In the genomic region with DNA sequence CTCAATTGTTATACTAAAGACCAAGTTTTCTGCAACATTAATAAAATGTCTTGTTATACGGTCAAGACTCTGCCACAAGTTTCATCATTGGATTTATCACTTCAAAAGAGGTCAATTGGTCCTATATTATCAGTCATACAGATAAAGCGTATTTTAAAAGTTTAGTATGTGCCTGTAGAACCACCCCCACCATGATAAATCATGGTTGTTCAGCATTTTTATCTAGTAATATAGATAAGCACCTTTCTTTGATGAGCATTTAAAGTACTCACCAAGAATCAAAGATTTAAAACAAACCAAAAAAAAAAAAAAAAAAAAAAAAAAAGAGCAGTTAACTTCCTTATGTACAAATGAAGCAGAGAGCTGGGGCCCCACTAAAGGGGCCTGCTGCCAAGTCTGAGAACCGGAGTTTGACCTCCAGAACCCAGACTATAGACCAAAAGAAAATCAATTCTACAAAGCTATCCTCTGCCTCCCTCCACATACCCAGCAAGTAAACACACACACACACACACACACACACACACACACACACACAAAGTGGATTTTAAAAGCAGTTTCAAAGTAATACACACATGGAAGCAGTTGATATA, we compare ENCODE assay signal across 29 mouse cellular contexts. TPM values are rescaled to one million over a fixed set of nuclear protein-coding genes. Genes with fewer than 3 reads are reported as not detected.
DNase-seq lines count a peak whose midpoint lies in the region; ATAC-seq and TF ChIP-seq lines count a peak whose summit lies in the region.
"Had no signal": no experiment of that assay in that cellular context is flagged by ENCODE, and none has a peak within 500 bp of the region (broad histone marks: within the 10 kb centered on the region; RNA-seq: fewer than 3 reads in every experiment).

No protein-coding gene starts in this region.

- dilution Hi-C loops in CH12.LX (cut with MboI; ENCODE audit: extremely low pct_ligation_motif_present, extremely low pct_unique_long_range_greater_than_20kb, low sequenced_read_pairs), result no loop called here

- 52% methylated on average over 3 of the region's 3 CpGs for WGBS in intestine, embryonic 15.5 days
- 32% methylated on average over 3 of the region's 3 CpGs for WGBS in liver, embryonic 16.5 days (ENCODE audit: insufficient replicate concordance)
- WGBS in heart, embryonic 10.5 days, result 67% methylated on average over 3 of the region's 3 CpGs

- no peaks in the 10 kb centered on the region for H3K79me2 ChIP-seq in CH12.LX (replicated peaks; ENCODE audit: control insufficient read depth, extremely low read depth, insufficient read depth, poor library complexity, severe bottlenecking)

- peak; percentile 2 for DNase-seq in embryo, embryonic 11 days
- no peak for DNase-seq in embryo, embryonic 10 days (ENCODE audit: low spot score)
- no peak for DNase-seq in CH12.LX (ENCODE audit: extremely low read depth)
- no peak for DNase-seq in heart, embryonic 10.5 days (ENCODE audit: low spot score)
- no peak for DNase-seq in lung, postnatal 10 days
- DNase-seq in lung, postnatal 4 days, result no peak
- DNase-seq: adrenal gland, postnatal 14 days; cerebellum, adult 11 months; cerebellum, adult 9-11 months; gastrocnemius, postnatal 10 days; heart, postnatal 36 days; kidney, adult 8-10 months; kidney, postnatal 10 days; layer of hippocampus, postnatal 36 days; lung, adult 2 months; lung, postnatal 36 days had no signal

- TF ChIP-seq POLR2A in CH12.LX (IDR thresholded peaks at IDR 0.05; ENCODE audit: low read depth, low read length), result no peak

- in situ Hi-C loops in CH12.LX (cut with MboI; ENCODE audit: low pct_ligation_motif_present, low pct_unique_long_range_greater_than_20kb, low sequenced_read_pairs), result no loop called here

- ATAC-seq in intestine, embryonic 15.5 days, result peak; percentile 95
- peak; percentile 73 for ATAC-seq in liver, embryonic 16.5 days (ENCODE audit: low read depth)
- ATAC-seq: activated CD4-positive, CD25-positive, alpha-beta regulatory T cell, adult 4 months; forebrain, embryonic 13.5 days; hindbrain, postnatal 0 days; midbrain, embryonic 13.5 days had no signal

- no peak overlapping the region for H3K9ac ChIP-seq in CH12.LX (ENCODE audit: insufficient read depth, low read depth)
- no peak overlapping the region for H3K9ac ChIP-seq in intestine, embryonic 15.5 days
- H3K9ac ChIP-seq in liver, embryonic 16.5 days (ENCODE audit: low read depth, low read length), result no peak overlapping the region
- H3K9ac ChIP-seq: embryonic facial prominence, embryonic 15.5 days; forebrain, embryonic 13.5 days; hindbrain, embryonic 12.5 days; limb, embryonic 15.5 days; midbrain, embryonic 13.5 days; neural tube, embryonic 13.5 days had no signal

- H3K4me1 ChIP-seq in CH12.LX (ENCODE audit: control insufficient read depth in 1 of 2, insufficient read depth in 2 of 2), result no peaks in the 10 kb centered on the region
- H3K4me1 ChIP-seq in intestine, embryonic 15.5 days (replicated peaks), result no peaks in the 10 kb centered on the region
- H3K4me1 ChIP-seq in liver, embryonic 16.5 days (ENCODE audit: control insufficient read depth, low read depth, low read length), result no peaks in the 10 kb centered on the region
- no peaks in the 10 kb centered on the region for H3K4me1 ChIP-seq in heart, embryonic 10.5 days
- H3K4me1 ChIP-seq: embryonic facial prominence, embryonic 10.5 days; embryonic facial prominence, embryonic 15.5 days; forebrain, embryonic 13.5 days; hindbrain, embryonic 12.5 days; limb, embryonic 10.5 days; limb, embryonic 15.5 days; midbrain, embryonic 13.5 days; neural tube, embryonic 13.5 days had no signal

- no peaks in the 10 kb centered on the region for H3K27me3 ChIP-seq in CH12.LX (replicated peaks)
- no peaks in the 10 kb centered on the region for H3K27me3 ChIP-seq in intestine, embryonic 15.5 days (replicated peaks)
- H3K27me3 ChIP-seq in liver, embryonic 16.5 days (ENCODE audit: control insufficient read depth, insufficient read depth, low read depth, low read length), result no peaks in the 10 kb centered on the region
- no peaks in the 10 kb centered on the region for H3K27me3 ChIP-seq in heart, embryonic 10.5 days (ENCODE audit: insufficient read depth, poor library complexity, severe bottlenecking)
- H3K27me3 ChIP-seq: embryonic facial prominence, embryonic 15.5 days; forebrain, embryonic 13.5 days; hindbrain, embryonic 12.5 days; limb, embryonic 15.5 days; midbrain, embryonic 13.5 days; neural tube, embryonic 13.5 days had no signal

- no peak overlapping the region for H3K27ac ChIP-seq in CH12.LX (ENCODE audit: insufficient read depth, low read depth)
- no peak overlapping the region for H3K27ac ChIP-seq in intestine, embryonic 15.5 days
- no peak overlapping the region for H3K27ac ChIP-seq in liver, embryonic 16.5 days (ENCODE audit: low read length)
- no peak overlapping the region for H3K27ac ChIP-seq in heart, embryonic 10.5 days
- H3K27ac ChIP-seq: embryonic facial prominence, embryonic 10.5 days; embryonic facial prominence, embryonic 15.5 days; forebrain, embryonic 13.5 days; hindbrain, embryonic 12.5 days; hindbrain, postnatal 0 days; limb, embryonic 10.5 days; limb, embryonic 15.5 days; midbrain, embryonic 13.5 days; neural tube, embryonic 13.5 days had no signal

- no peak for TF ChIP-seq EP300 in CH12.LX (IDR thresholded peaks at IDR 0.05; ENCODE audit: low read length)

- no peak overlapping the region for H3K4me2 ChIP-seq in CH12.LX (ENCODE audit: insufficient read depth, low read depth, poor library complexity, severe bottlenecking)
- no peak overlapping the region for H3K4me2 ChIP-seq in intestine, embryonic 15.5 days (replicated peaks)
- no peak overlapping the region for H3K4me2 ChIP-seq in liver, embryonic 16.5 days (ENCODE audit: low read depth, low read length)
- H3K4me2 ChIP-seq: embryonic facial prominence, embryonic 15.5 days; forebrain, embryonic 13.5 days; heart, embryonic 11.5 days; hindbrain, embryonic 12.5 days; limb, embryonic 15.5 days; midbrain, embryonic 13.5 days; neural tube, embryonic 13.5 days had no signal

- H3K4me3 ChIP-seq in CH12.LX (replicated peaks in 1 of 3; ENCODE audit: low read depth in 2 of 3, low read length in 2 of 3, poor library complexity in 1 of 3), result no peak overlapping the region
- H3K4me3 ChIP-seq in intestine, embryonic 15.5 days (replicated peaks), result no peak overlapping the region
- no peak overlapping the region for H3K4me3 ChIP-seq in liver, embryonic 16.5 days (ENCODE audit: low read depth, low read length)
- no peak overlapping the region for H3K4me3 ChIP-seq in heart, embryonic 10.5 days
- H3K4me3 ChIP-seq: embryonic facial prominence, embryonic 10.5 days; embryonic facial prominence, embryonic 15.5 days; forebrain, embryonic 13.5 days; hindbrain, embryonic 12.5 days; limb, embryonic 10.5 days; limb, embryonic 15.5 days; midbrain, embryonic 13.5 days; neural tube, embryonic 13.5 days had no signal

- no peaks in the 10 kb centered on the region for H3K9me3 ChIP-seq in CH12.LX (replicated peaks; ENCODE audit: low read length)
- H3K9me3 ChIP-seq in intestine, embryonic 15.5 days, result no peaks in the 10 kb centered on the region
- H3K9me3 ChIP-seq in liver, embryonic 16.5 days (replicated peaks; ENCODE audit: control insufficient read depth, low read length), result no peaks in the 10 kb centered on the region
- H3K9me3 ChIP-seq in heart, embryonic 10.5 days, result no peaks in the 10 kb centered on the region
- H3K9me3 ChIP-seq: embryonic facial prominence, embryonic 10.5 days; embryonic facial prominence, embryonic 15.5 days; forebrain, embryonic 13.5 days; hindbrain, embryonic 12.5 days; limb, embryonic 10.5 days; limb, embryonic 15.5 days; midbrain, embryonic 13.5 days; neural tube, embryonic 13.5 days had no signal

- H3K36me3 ChIP-seq in CH12.LX (replicated peaks in 1 of 2; ENCODE audit: control insufficient read depth in 1 of 2, insufficient read depth in 1 of 2, low read length in 1 of 2), result peaks cover 3 to 4% of the 10 kb centered on the region in 2 experiments
- H3K36me3 ChIP-seq in intestine, embryonic 15.5 days, result no peaks in the 10 kb centered on the region
- no peaks in the 10 kb centered on the region for H3K36me3 ChIP-seq in liver, embryonic 16.5 days (ENCODE audit: control insufficient read depth, insufficient read depth)
- H3K36me3 ChIP-seq in heart, embryonic 10.5 days, result peaks cover 5% of the 10 kb centered on the region; the same call in 1 of the 2 replicates
- H3K36me3 ChIP-seq: embryonic facial prominence, embryonic 15.5 days; hindbrain, embryonic 12.5 days; limb, embryonic 15.5 days; neural tube, embryonic 13.5 days had no signal

- TF ChIP-seq CTCF in CH12.LX (conservative IDR thresholded peaks at IDR 0.05 in 1 of 2, IDR thresholded peaks at IDR 0.05 in 1 of 2; ENCODE audit: low read depth in 2 of 2, low read length in 2 of 2), result no peak

- TF ChIP-seq RAD21 in CH12.LX (IDR thresholded peaks at IDR 0.05; ENCODE audit: low read depth, low read length), result no peak

TF ChIP-seq in CH12.LX, 34 proteins besides CTCF, POLR2A, EP300 and RAD21:
- TF ChIP-seq ZNF384 (IDR thresholded peaks at IDR 0.05; ENCODE audit: low read depth, low read length) (peak; percentile 14), MEF2A (IDR thresholded peaks at IDR 0.05; ENCODE audit: borderline replicate concordance, low read depth, low read length) (no peak), GABPA (IDR thresholded peaks at IDR 0.05; ENCODE audit: insufficient replicate concordance, low read depth, low read length) (no peak), CHD2 (IDR thresholded peaks at IDR 0.05; ENCODE audit: low read length) (no peak)

RNA-seq across cellular contexts. Expression of a gene that starts 25.0 kb away (rescaled TPM):
- 7.0 and 8.4 TPM in 2 replicates for total RNA-seq in CH12.LX (2012; rRNA removed)
- 25.7 and 33.6 TPM in 2 replicates for total RNA-seq in CH12.LX (2014; rRNA removed)
- 9.2 and 12.5 TPM in 2 replicates for polyA plus RNA-seq in CH12.LX (2012; ENCODE audit: insufficient read length, low read depth)
- polyA plus RNA-seq in intestine, embryonic 15.5 days (2015; fragmentation: Nextera tagmentation; extraction: Ambion mirVana), result 10.7 and 12.1 TPM in 2 replicates
- polyA plus RNA-seq in liver, embryonic 16.5 days (2015; fragmentation: Nextera tagmentation; extraction: Ambion mirVana), result 3.8 and 4.0 TPM in 2 replicates
- 10.8 and 11.2 TPM in 2 replicates for polyA plus RNA-seq in heart, embryonic 10.5 days (2016; fragmentation: Nextera tagmentation; extraction: Ambion mirVana)
